Mouse (Mus musculus) embryonic facial prominence, embryonic 14.5 days (tissue): ENCODE results near the gene Galnt9. TPM values are rescaled to one million over a fixed set of nuclear protein-coding genes. Genes with fewer than 3 reads are reported as not detected.

Experiments used
- ATAC-seq: fragments of 200-750 bp; cut with Nextera tagmentation; 2 replicates; pipeline ENCODE4 v1.8.0; 2017; ENCODE audit warnings: low read depth, moderate number of reproducible peaks, moderate TSS enrichment
- DNase-seq: peaks from one replicate; pipeline ENCODE4 v3.0.0-alpha.2; 2015; ENCODE audit warnings: low spot score
- H3K27ac ChIP-seq: fragments of 300-500 bp; sonication (generic); replicated peaks from 2 replicates; pipeline ENCODE4 v1.5.1; 2014; ENCODE audit warnings: low read depth, mild to moderate bottlenecking, low read length, moderate library complexity
- H3K27me3 ChIP-seq: fragments of 300-500 bp; sonication (generic); replicated peaks from 2 replicates; pipeline ENCODE4 v1.6.1; 2014; ENCODE audit warnings: low read length; ENCODE audit not compliant: control insufficient read depth, insufficient read depth
- H3K36me3 ChIP-seq: fragments of 300-500 bp; sonication (generic); 2 replicates; pipeline ENCODE4 v1.6.1; 2014; ENCODE audit warnings: low read length, mixed read lengths; ENCODE audit not compliant: control insufficient read depth, insufficient read depth
- H3K4me1 ChIP-seq: fragments of 300-500 bp; sonication (generic); 2 replicates; pipeline ENCODE4 v1.6.1; 2014; ENCODE audit warnings: antibody characterized with exemption, low read length; ENCODE audit not compliant: control insufficient read depth, insufficient read depth
- H3K4me2 ChIP-seq: fragments of 300-500 bp; sonication (generic); 2 replicates; pipeline ENCODE4 v1.6.1; 2014; ENCODE audit warnings: low read depth, mild to moderate bottlenecking, low read length, moderate library complexity, mixed read lengths
- H3K4me3 ChIP-seq: fragments of 300-500 bp; sonication (generic); 2 replicates; pipeline ENCODE4 v1.5.1; 2014; ENCODE audit warnings: low read depth, mild to moderate bottlenecking, low read length
- H3K9ac ChIP-seq: fragments of 300-500 bp; sonication (generic); 2 replicates; pipeline ENCODE4 v1.6.1; 2014; ENCODE audit warnings: low read depth, mild to moderate bottlenecking, low read length, moderate library complexity, mixed read lengths
- H3K9me3 ChIP-seq: fragments of 300-500 bp; sonication (generic); 2 replicates; pipeline ENCODE4 v1.6.1; 2016; ENCODE audit warnings: low read length; ENCODE audit not compliant: control insufficient read depth
- WGBS: fragments of 180-500 bp; shearing (Covaris S2); extraction: QIAGEN DNeasy Blood & Tissue Kit; methylation state at CpG from one replicate; pipeline ENCODE4 v1.1.7; 2014; 5-methylcytosine and 5-hydroxymethylcytosine counted together
- polyA plus RNA-seq: library from polyadenylated mRNA; unstranded; fragments of >200 nt; fragmentation: Nextera tagmentation; extraction: Ambion mirVana; gene quantifications from 2 replicates; pipeline ENCODE4 v1.2.1, GENCODE M21; 2014

Gene Galnt9
- polyA plus RNA-seq, 1 experiment from 2014 or later: 1.6 TPM

GRCm38 (mm10) chr5:110506295-110506616 lies 37.9 kb upstream of the Galnt9 start:
- Histone ChIP-seq H3K4me3 (no peak overlapping the region), H3K9ac (no peak overlapping the region), H3K36me3 (no peaks in the 10 kb centered on the region), H3K9me3 (no peaks in the 10 kb centered on the region), H3K27ac (no peak overlapping the region), H3K4me1 (no peaks in the 10 kb centered on the region), H3K27me3 (no peaks in the 10 kb centered on the region), H3K4me2 (no peak overlapping the region)
- DNase-seq (no peak), ATAC-seq (no peak)
- 60% methylated on average over 8 of the region's 8 CpGs for WGBS

GRCm38 (mm10) chr5:110506856-110507255 lies 37.3 kb upstream of the Galnt9 start:
- no peaks in the 10 kb centered on the region for H3K36me3 ChIP-seq
- ATAC-seq (no peak), DNase-seq (no peak)
- H3K9me3 ChIP-seq: no peaks in the 10 kb centered on the region
- no peak overlapping the region for H3K4me2 ChIP-seq
- WGBS: 53% methylated on average over 3 of the region's 3 CpGs
- H3K27ac ChIP-seq: no peak overlapping the region
- no peak overlapping the region for H3K9ac ChIP-seq
- H3K4me3 ChIP-seq: no peak overlapping the region
- no peaks in the 10 kb centered on the region for H3K4me1 ChIP-seq
- no peaks in the 10 kb centered on the region for H3K27me3 ChIP-seq

- WGBS: 87% methylated on average over 3 of the region's 3 CpGs
- no peak overlapping the region for H3K4me3 ChIP-seq
- ATAC-seq (no peak), DNase-seq (no peak)
- no peak overlapping the region for H3K4me2 ChIP-seq
- no peak overlapping the region for H3K27ac ChIP-seq
- H3K9me3 ChIP-seq: no peaks in the 10 kb centered on the region
- no peaks in the 10 kb centered on the region for H3K4me1 ChIP-seq
- H3K36me3 ChIP-seq: no peaks in the 10 kb centered on the region
- H3K27me3 ChIP-seq: no peaks in the 10 kb centered on the region
- no peak overlapping the region for H3K9ac ChIP-seq
Observed at GRCm38 (mm10) chr5:110507943-110508342, 36.2 kb upstream of the Galnt9 start.

- Histone ChIP-seq H3K27ac (no peak overlapping the region), H3K27me3 (no peaks in the 10 kb centered on the region), H3K36me3 (no peaks in the 10 kb centered on the region), H3K9ac (no peak overlapping the region), H3K4me1 (no peaks in the 10 kb centered on the region), H3K4me2 (no peak overlapping the region), H3K4me3 (no peak overlapping the region), H3K9me3 (no peaks in the 10 kb centered on the region)
- WGBS: 78% methylated on average over 6 of the region's 6 CpGs
- DNase-seq (no peak), ATAC-seq (no peak)
Observed at GRCm38 (mm10) chr5:110510357-110510756, 33.8 kb upstream of the Galnt9 start.

GRCm38 (mm10) chr5:110513791-110514190 lies 30.4 kb upstream of the Galnt9 start:
- Histone ChIP-seq H3K9me3 (no peaks in the 10 kb centered on the region), H3K36me3 (no peaks in the 10 kb centered on the region), H3K27ac (no peak overlapping the region), H3K9ac (no peak overlapping the region), H3K4me2 (no peak overlapping the region), H3K4me1 (no peaks in the 10 kb centered on the region), H3K27me3 (no peaks in the 10 kb centered on the region), H3K4me3 (no peak overlapping the region)
- DNase-seq: peak; percentile 51
- ATAC-seq: no peak
- 57% methylated on average over 4 of the region's 4 CpGs for WGBS

DNA sequence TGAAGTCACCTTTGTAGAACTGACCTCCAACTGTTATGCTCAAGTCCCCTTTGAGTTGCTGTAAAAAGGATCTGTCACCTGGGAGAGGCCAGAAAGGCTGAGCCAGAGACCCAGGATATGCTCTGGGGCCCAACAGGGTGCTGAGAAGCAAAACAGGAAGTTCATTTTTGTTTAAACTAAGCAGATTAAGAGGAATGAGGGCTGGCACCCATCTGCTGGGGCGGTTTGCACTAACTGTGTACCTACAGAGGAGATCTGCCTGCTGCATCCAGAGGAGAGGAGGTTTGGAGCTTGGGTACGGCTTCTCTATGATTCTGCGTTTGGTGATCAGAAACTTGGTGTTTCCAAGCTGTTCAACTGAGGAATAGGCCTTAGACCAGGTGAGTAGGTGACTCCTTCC lies 29.5 kb upstream of the Galnt9 start:
- no peak overlapping the region for H3K4me2 ChIP-seq
- H3K4me3 ChIP-seq: no peak overlapping the region
- no peaks in the 10 kb centered on the region for H3K4me1 ChIP-seq
- no peaks in the 10 kb centered on the region for H3K36me3 ChIP-seq
- H3K9ac ChIP-seq: no peak overlapping the region
- 82% methylated on average over 3 of the region's 3 CpGs for WGBS
- no peak overlapping the region for H3K27ac ChIP-seq
- no peak for ATAC-seq
- H3K9me3 ChIP-seq: no peaks in the 10 kb centered on the region
- DNase-seq: no peak
- H3K27me3 ChIP-seq: no peaks in the 10 kb centered on the region

DNA sequence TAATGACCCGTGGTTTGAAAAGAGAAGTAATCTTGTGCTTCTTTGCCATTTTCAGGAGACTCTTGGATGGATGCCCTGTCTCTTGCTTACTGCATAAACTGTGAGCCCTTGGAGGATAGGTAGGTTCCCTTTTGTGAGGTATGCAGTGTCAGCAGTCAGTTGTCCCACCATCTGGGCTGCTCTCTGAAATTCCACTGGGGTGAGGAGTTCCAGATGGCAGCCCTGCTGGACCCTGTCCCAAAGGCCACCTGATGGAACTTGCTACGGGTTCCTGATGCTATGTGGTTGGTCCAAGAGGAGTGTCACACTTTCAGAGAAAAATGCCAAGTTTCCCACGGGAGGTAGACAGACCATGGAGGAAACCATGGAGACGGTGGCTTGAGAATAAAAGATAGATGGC lies 27.8 kb upstream of the Galnt9 start:
- no peak overlapping the region for H3K4me2 ChIP-seq
- H3K4me1 ChIP-seq: no peaks in the 10 kb centered on the region
- H3K27ac ChIP-seq: no peak overlapping the region
- no peak overlapping the region for H3K9ac ChIP-seq
- 72% methylated on average over 4 of the region's 4 CpGs for WGBS
- ATAC-seq (no peak), DNase-seq (no peak)
- no peaks in the 10 kb centered on the region for H3K36me3 ChIP-seq
- H3K27me3 ChIP-seq: no peaks in the 10 kb centered on the region
- no peaks in the 10 kb centered on the region for H3K9me3 ChIP-seq
- H3K4me3 ChIP-seq: no peak overlapping the region

- H3K27ac ChIP-seq: no peak overlapping the region
- no peaks in the 10 kb centered on the region for H3K36me3 ChIP-seq
- no peak overlapping the region for H3K4me2 ChIP-seq
- WGBS: 35% methylated on average over 14 of the region's 14 CpGs
- no peak overlapping the region for H3K4me3 ChIP-seq
- no peaks in the 10 kb centered on the region for H3K4me1 ChIP-seq
- ATAC-seq: no peak
- H3K9me3 ChIP-seq: no peaks in the 10 kb centered on the region
- H3K27me3 ChIP-seq: no peaks in the 10 kb centered on the region
- no peak overlapping the region for H3K9ac ChIP-seq
- no peak for DNase-seq
Observed at GRCm38 (mm10) chr5:110518086-110518783, 25.9 kb upstream of the Galnt9 start.

- DNase-seq: no peak
- H3K9ac ChIP-seq: no peak overlapping the region
- no peaks in the 10 kb centered on the region for H3K27me3 ChIP-seq
- no peaks in the 10 kb centered on the region for H3K36me3 ChIP-seq
- no peak for ATAC-seq
- H3K4me2 ChIP-seq: no peak overlapping the region
- H3K4me3 ChIP-seq: no peak overlapping the region
- WGBS: 85% methylated on average over 4 of the region's 4 CpGs
- no peaks in the 10 kb centered on the region for H3K9me3 ChIP-seq
- H3K4me1 ChIP-seq: no peaks in the 10 kb centered on the region
- H3K27ac ChIP-seq: no peak overlapping the region
Observed at GRCm38 (mm10) chr5:110520974-110521373, 23.2 kb upstream of the Galnt9 start.
